Mouse (Mus musculus) embryonic facial prominence, embryonic 12.5 days (tissue): Measurements from ENCODE around the gene Taf1b. TPM values are rescaled to one million over a fixed set of nuclear protein-coding genes. Genes with fewer than 3 reads are reported as not detected.
A peak's percentile ranks its signal among the peaks of the same experiment; 100 is the strongest.
"Not testable (repeated sequence)": the region's sequence is repeated elsewhere in the genome, so short reads cannot be mapped to it uniquely, and the experiment has no call there.

Source experiments
- ATAC-seq: fragments of 200-750 bp; cut with Nextera tagmentation; 2 replicates; pipeline ENCODE4 v1.8.0; 2017; ENCODE audit not compliant: insufficient number of reproducible peaks, insufficient read depth, low FRiP score, low TSS enrichment
- H3K27ac ChIP-seq: fragments of 300-500 bp; sonication (generic); 2 replicates; pipeline ENCODE4 v1.5.1; 2016; ENCODE audit warnings: mild to moderate bottlenecking
- H3K27me3 ChIP-seq: fragments of 300-500 bp; sonication (generic); 2 replicates; pipeline ENCODE4 v1.6.1; 2016; ENCODE audit warnings: mild to moderate bottlenecking, moderate library complexity
- H3K36me3 ChIP-seq: fragments of 300-500 bp; sonication (generic); 2 replicates; pipeline ENCODE4 v1.6.1; 2016; ENCODE audit warnings: mild to moderate bottlenecking
- H3K4me1 ChIP-seq: fragments of 300-500 bp; sonication (generic); 2 replicates; pipeline ENCODE4 v1.6.1; 2016
- H3K4me2 ChIP-seq: fragments of 300-500 bp; sonication (generic); replicated peaks from 2 replicates; pipeline ENCODE4 v1.6.1; 2016; ENCODE audit warnings: mild to moderate bottlenecking, moderate library complexity
- H3K4me3 ChIP-seq: fragments of 300-500 bp; sonication (generic); 2 replicates; pipeline ENCODE4 v1.5.1; 2016; ENCODE audit warnings: mild to moderate bottlenecking
- H3K9ac ChIP-seq: fragments of 300-500 bp; sonication (generic); 2 replicates; pipeline ENCODE4 v1.6.1; 2016; ENCODE audit warnings: mild to moderate bottlenecking, moderate library complexity
- H3K9me3 ChIP-seq: fragments of 300-500 bp; sonication (generic); 2 replicates; pipeline ENCODE4 v1.6.1; 2016; ENCODE audit warnings: mild to moderate bottlenecking, moderate library complexity
- WGBS: fragments of 180-500 bp; shearing (Covaris S2); methylation state at CpG from one replicate; pipeline ENCODE4 v1.1.7; 2016; 5-methylcytosine and 5-hydroxymethylcytosine counted together
- polyA plus RNA-seq: library from polyadenylated mRNA; unstranded; fragments of >200 nt; fragmentation: Nextera tagmentation; extraction: Ambion mirVana; gene quantifications from 2 replicates; pipeline ENCODE4 v1.2.1, GENCODE M21; 2016

The Taf1b gene
- 28.9 and 33.0 TPM in 2 replicates for polyA plus RNA-seq

- no peaks in the 10 kb centered on the region for H3K27me3 ChIP-seq
- peak within 1 kb of the TSS; percentile 75 for H3K4me3 ChIP-seq
- WGBS: 10% methylated on average over 31 of the region's 31 CpGs
- peak; percentile 70 for ATAC-seq
- peak within 1 kb of the TSS; percentile 50; the same call in 1 of the 2 replicates for H3K27ac ChIP-seq
- H3K9ac ChIP-seq: peak within 1 kb of the TSS; percentile 62
- no peaks in the 10 kb centered on the region for H3K9me3 ChIP-seq
- no peaks in the 10 kb centered on the region for H3K36me3 ChIP-seq
- H3K4me2 ChIP-seq: peak within 1 kb of the TSS; percentile 48
- H3K4me1 ChIP-seq: no peaks in the 10 kb centered on the region
Measured at GRCm38 (mm10) chr12:24498150-24498840, at the start of gene Taf1b. Gene Taf1b, plus strand, starts transcription at chr12:24498359.

- ATAC-seq: no peak
- H3K27ac ChIP-seq: no peak overlapping the region
- H3K9ac ChIP-seq: no peak overlapping the region
- H3K4me1 ChIP-seq: no peaks in the 10 kb centered on the region
- H3K27me3 ChIP-seq: no peaks in the 10 kb centered on the region
- H3K36me3 ChIP-seq: no peaks in the 10 kb centered on the region
- no peak overlapping the region for H3K4me3 ChIP-seq
- 90% methylated on average over 10 of the region's 10 CpGs for WGBS
- H3K4me2 ChIP-seq: no peak overlapping the region
- H3K9me3 ChIP-seq: no peaks in the 10 kb centered on the region
Measured at GRCm38 (mm10) chr12:24460406-24460805, 37.8 kb upstream of the Taf1b start.

- H3K27me3 ChIP-seq, H3K9ac ChIP-seq, H3K4me1 ChIP-seq, H3K4me3 ChIP-seq, H3K27ac ChIP-seq, H3K36me3 ChIP-seq, ATAC-seq, H3K4me2 ChIP-seq, H3K9me3 ChIP-seq: not testable (repeated sequence)
- 37% methylated on average over 4 of the region's 4 CpGs for WGBS
Measured at GRCm38 (mm10) chr12:24462121-24462520, 36.0 kb upstream of the Taf1b start.

GRCm38 (mm10) chr12:24463490-24463889, 34.7 kb upstream of the Taf1b start:
- not testable (repeated sequence) for H3K27ac ChIP-seq, H3K36me3 ChIP-seq, H3K27me3 ChIP-seq, H3K9ac ChIP-seq, H3K4me3 ChIP-seq, H3K4me2 ChIP-seq, H3K9me3 ChIP-seq, H3K4me1 ChIP-seq, ATAC-seq
- WGBS: 84% methylated on average over 6 of the region's 6 CpGs

- Histone ChIP-seq H3K36me3 (no peaks in the 10 kb centered on the region), H3K9ac (no peak overlapping the region), H3K27ac (no peak overlapping the region), H3K9me3 (no peaks in the 10 kb centered on the region), H3K4me3 (no peak overlapping the region), H3K27me3 (no peaks in the 10 kb centered on the region), H3K4me2 (no peak overlapping the region), H3K4me1 (no peaks in the 10 kb centered on the region)
- ATAC-seq: no peak
- WGBS: 94% methylated on average over 2 of the region's 2 CpGs
Measured at GRCm38 (mm10) chr12:24468966-24469365, 29.2 kb upstream of the Taf1b start.

GRCm38 (mm10) chr12:24470943-24471342, 27.2 kb upstream of the Taf1b start:
- WGBS: 18% methylated on average over 4 of the region's 4 CpGs

GRCm38 (mm10) chr12:24473221-24473620, 24.9 kb upstream of the Taf1b start:
- Histone ChIP-seq H3K27ac (no peak overlapping the region), H3K27me3 (no peaks in the 10 kb centered on the region), H3K36me3 (no peaks in the 10 kb centered on the region), H3K4me1 (no peaks in the 10 kb centered on the region), H3K9ac (no peak overlapping the region), H3K4me2 (no peak overlapping the region), H3K9me3 (no peaks in the 10 kb centered on the region), H3K4me3 (no peak overlapping the region)
- no peak for ATAC-seq
- WGBS: 72% methylated on average over 3 of the region's 3 CpGs

More at GRCm38 (mm10) chr12:24470943-24471342, 27.2 kb upstream of the Taf1b start:
- H3K27me3 ChIP-seq: no peaks in the 10 kb centered on the region
- no peaks in the 10 kb centered on the region for H3K9me3 ChIP-seq
- H3K36me3 ChIP-seq: no peaks in the 10 kb centered on the region
- H3K4me3 ChIP-seq: no peak overlapping the region
- no peak overlapping the region for H3K27ac ChIP-seq
- H3K9ac ChIP-seq: no peak overlapping the region
- no peak overlapping the region for H3K4me2 ChIP-seq
- ATAC-seq: no peak
- H3K4me1 ChIP-seq: no peaks in the 10 kb centered on the region

GRCm38 (mm10) chr12:24484930-24485329, 13.2 kb upstream of the Taf1b start:
- ATAC-seq: no peak
- Histone ChIP-seq H3K36me3 (no peaks in the 10 kb centered on the region), H3K4me1 (no peaks in the 10 kb centered on the region), H3K27me3 (no peaks in the 10 kb centered on the region), H3K4me2 (no peak overlapping the region), H3K4me3 (no peak overlapping the region), H3K9ac (no peak overlapping the region), H3K27ac (no peak overlapping the region), H3K9me3 (0 out of 2 replicates have a peak, but pooled peaks cover 3% of the 10 kb centered on the region)
- 86% methylated on average over 4 of the region's 4 CpGs for WGBS

- Histone ChIP-seq H3K9ac (no peak overlapping the region), H3K4me3 (no peak overlapping the region), H3K36me3 (no peaks in the 10 kb centered on the region), H3K4me1 (no peaks in the 10 kb centered on the region), H3K27ac (no peak overlapping the region), H3K9me3 (0 out of 2 replicates have a peak, but pooled peaks cover 3% of the 10 kb centered on the region), H3K27me3 (no peaks in the 10 kb centered on the region), H3K4me2 (no peak overlapping the region)
- 96% methylated on average over 1 of the region's 1 CpGs for WGBS
- ATAC-seq: no peak
Measured at GRCm38 (mm10) chr12:24486882-24487281, 11.3 kb upstream of the Taf1b start.

- ATAC-seq, H3K9ac ChIP-seq, H3K9me3 ChIP-seq, H3K4me1 ChIP-seq, H3K4me2 ChIP-seq, H3K27ac ChIP-seq, H3K27me3 ChIP-seq, H3K36me3 ChIP-seq, H3K4me3 ChIP-seq: not testable (repeated sequence)
- WGBS: 89% methylated on average over 3 of the region's 3 CpGs
Measured at GRCm38 (mm10) chr12:24492507-24492906, 5.7 kb upstream of the Taf1b start.

GRCm38 (mm10) chr12:24493011-24493410, 5.1 kb upstream of the Taf1b start:
- H3K4me3 ChIP-seq: no peak overlapping the region
- H3K9ac ChIP-seq: no peak overlapping the region
- WGBS: 73% methylated on average over 9 of the region's 9 CpGs
- H3K27ac ChIP-seq: no peak overlapping the region
- no peaks in the 10 kb centered on the region for H3K4me1 ChIP-seq
- no peak for ATAC-seq
- no peaks in the 10 kb centered on the region for H3K36me3 ChIP-seq
- no peaks in the 10 kb centered on the region for H3K9me3 ChIP-seq
- H3K4me2 ChIP-seq: peak overlapping the region; percentile 30
- H3K27me3 ChIP-seq: no peaks in the 10 kb centered on the region

- no peak overlapping the region for H3K9ac ChIP-seq
- no peak for ATAC-seq
- H3K4me1 ChIP-seq: no peaks in the 10 kb centered on the region
- 0 out of 2 replicates have a peak overlapping the region, but pooled peaks have one; percentile 13 for H3K4me3 ChIP-seq
- no peaks in the 10 kb centered on the region for H3K36me3 ChIP-seq
- H3K27me3 ChIP-seq: no peaks in the 10 kb centered on the region
- no peaks in the 10 kb centered on the region for H3K9me3 ChIP-seq
- H3K4me2 ChIP-seq: peak overlapping the region; percentile 30
- WGBS: 61% methylated on average over 30 of the region's 30 CpGs
- no peak overlapping the region for H3K27ac ChIP-seq
Measured at GRCm38 (mm10) chr12:24493412-24493811, 4.7 kb upstream of the Taf1b start.
